Mouse (Mus musculus) ES-Bruce4 (cell line): Measurements from ENCODE around the gene Pde9a.

Experiments
- CTCF ChIP-seq: IDR thresholded peaks from one replicate; pipeline ENCODE4 v1.8.1; 2011; ENCODE audit warnings: low read depth, low read length
- POLR2A ChIP-seq: IDR thresholded peaks from one replicate; pipeline ENCODE4 v1.8.1; 2011; ENCODE audit warnings: low read length; ENCODE audit not compliant: insufficient read depth

GRCm38 (mm10) chr17:31401160-31401559 lies 15.2 kb downstream of the Pde9a start:
- TF ChIP-seq POLR2A (no peak), CTCF (no peak)
